Mouse (Mus musculus) olfactory bulb, adult 2 months (tissue): Measurements from ENCODE around the gene Olfr220.

Experiments used
- CTCF ChIP-seq: fragments of 200-500 bp; IDR thresholded peaks from 2 replicates; pipeline ENCODE4 v1.5.1; 2012; ENCODE audit warnings: low read depth, mild to moderate bottlenecking, low read length, moderate library complexity; ENCODE audit not compliant: insufficient read depth
- POLR2A ChIP-seq: fragments of 200-500 bp; IDR thresholded peaks from 2 replicates; pipeline ENCODE4 v1.6.1; 2012; ENCODE audit warnings: mild to moderate bottlenecking, low read depth, low read length, moderate library complexity; ENCODE audit not compliant: insufficient read depth

GRCm38 (mm10) chr1:174500064-174500463 lies 58.2 kb downstream of the Olfr220 start:
- TF ChIP-seq CTCF, result no peak
- no peak for TF ChIP-seq POLR2A
